ENCODE assay signal across 8 mouse cellular contexts in the genomic region with DNA sequence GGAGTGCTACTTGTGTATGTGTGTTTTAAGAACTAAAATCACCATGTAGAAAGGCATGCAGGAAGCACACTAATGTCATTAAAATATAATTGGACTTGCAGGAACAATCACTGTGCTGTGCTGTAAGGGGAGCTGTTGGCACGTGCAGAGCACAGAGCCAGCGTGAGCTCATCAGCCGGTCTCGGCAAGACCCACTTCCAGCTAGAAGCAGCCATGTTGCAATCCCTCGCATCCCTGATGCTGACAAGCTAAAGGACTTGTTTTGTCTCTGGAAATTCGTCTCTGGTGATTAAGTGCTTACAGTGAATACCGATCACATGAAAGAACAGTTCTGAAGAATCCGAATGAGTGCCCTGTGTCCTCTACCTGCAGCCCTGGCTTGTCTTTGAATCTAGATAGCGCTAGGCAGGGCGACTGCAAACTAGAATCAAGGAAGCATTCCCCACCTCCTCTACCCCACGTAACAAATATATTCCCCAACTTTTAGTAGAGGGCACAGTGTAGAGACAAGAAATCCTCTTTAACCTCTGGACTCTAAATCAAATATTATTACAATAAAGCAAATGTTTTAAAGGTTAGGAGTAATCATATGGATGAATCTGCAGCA.
A peak's percentile ranks its signal among the peaks of the same experiment; 100 is the strongest.
DNase-seq lines count a peak whose midpoint lies in the region; ATAC-seq lines count a peak whose summit lies in the region.

No protein-coding gene starts in this region.

- H3K27ac ChIP-seq in forebrain, embryonic 14.5 days (ENCODE audit: low read depth, low read length): no peak overlapping the region
- peak overlapping the region; percentile 45 for H3K27ac ChIP-seq in hindbrain, embryonic 16.5 days (ENCODE audit: low read depth, low read length)
- H3K27ac ChIP-seq in stomach, embryonic 16.5 days (ENCODE audit: low read length): no peak overlapping the region

- H3K36me3 ChIP-seq in forebrain, embryonic 14.5 days (ENCODE audit: control insufficient read depth, insufficient read depth, low read length): no peaks in the 10 kb centered on the region
- no peaks in the 10 kb centered on the region for H3K36me3 ChIP-seq in hindbrain, embryonic 16.5 days (ENCODE audit: control insufficient read depth, insufficient read depth, low read length)
- no peaks in the 10 kb centered on the region for H3K36me3 ChIP-seq in stomach, embryonic 16.5 days (ENCODE audit: control insufficient read depth, insufficient read depth, low read length)

- H3K9ac ChIP-seq in forebrain, embryonic 14.5 days (ENCODE audit: low read length): peak overlapping the region; percentile 35; the same call in 1 of the 2 replicates
- no peak overlapping the region; the same call in 1 of the 2 replicates for H3K9ac ChIP-seq in hindbrain, embryonic 16.5 days (ENCODE audit: low read depth, low read length)
- 0 out of 2 replicates have a peak overlapping the region, but pooled peaks have one; percentile 28 for H3K9ac ChIP-seq in stomach, embryonic 16.5 days (ENCODE audit: low read length)

- WGBS in forebrain, embryonic 14.5 days: 25% methylated on average over 11 of the region's 11 CpGs
- 40% methylated on average over 11 of the region's 11 CpGs for WGBS in hindbrain, embryonic 16.5 days
- WGBS in stomach, embryonic 16.5 days: 44% methylated on average over 11 of the region's 11 CpGs

- peak; percentile 100 for ATAC-seq in forebrain, embryonic 14.5 days
- ATAC-seq in hindbrain, embryonic 16.5 days: peak; percentile 99
- ATAC-seq in stomach, embryonic 16.5 days (ENCODE audit: insufficient read depth, low FRiP score): peak; percentile 83

- peak overlapping the region; percentile 20 for H3K4me2 ChIP-seq in forebrain, embryonic 14.5 days (ENCODE audit: low read length)
- peak overlapping the region; percentile 13 for H3K4me2 ChIP-seq in hindbrain, embryonic 16.5 days (ENCODE audit: low read length)
- no peak overlapping the region for H3K4me2 ChIP-seq in stomach, embryonic 16.5 days (ENCODE audit: low read depth, low read length)

- no peaks in the 10 kb centered on the region for H3K4me1 ChIP-seq in forebrain, embryonic 14.5 days (ENCODE audit: control insufficient read depth, insufficient read depth, low read length)
- peaks cover 4% of the 10 kb centered on the region; the same call in 1 of the 2 replicates for H3K4me1 ChIP-seq in hindbrain, embryonic 16.5 days (ENCODE audit: control insufficient read depth, insufficient read depth, low read depth, low read length)
- no peaks in the 10 kb centered on the region for H3K4me1 ChIP-seq in stomach, embryonic 16.5 days (ENCODE audit: control insufficient read depth, insufficient read depth, low read length)

- no peaks in the 10 kb centered on the region for H3K27me3 ChIP-seq in forebrain, embryonic 14.5 days (replicated peaks; ENCODE audit: control insufficient read depth, insufficient read depth, low read length)
- H3K27me3 ChIP-seq in hindbrain, embryonic 16.5 days (replicated peaks; ENCODE audit: control insufficient read depth, insufficient read depth, low read length): no peaks in the 10 kb centered on the region
- no peaks in the 10 kb centered on the region for H3K27me3 ChIP-seq in stomach, embryonic 16.5 days (ENCODE audit: control insufficient read depth, insufficient read depth, low read length)

- DNase-seq in MN1 (ENCODE audit: low spot score): peak; percentile 78
- DNase-seq in cerebellum, adult 11 months: peak; percentile 33
- peak; percentile 93 for DNase-seq in forebrain, embryonic 14.5 days (ENCODE audit: low spot score)
- DNase-seq in layer of hippocampus, postnatal 25 days (ENCODE audit: extremely low spot score in 1 of 2, low spot score in 1 of 2): peak; percentile 34 to 39
- peak; percentile 51 to 77 for DNase-seq in lung, postnatal 4 days
- DNase-seq in thymus, postnatal 36 days: no peak

- no peaks in the 10 kb centered on the region for H3K9me3 ChIP-seq in forebrain, embryonic 14.5 days (replicated peaks; ENCODE audit: control insufficient read depth, low read length)
- H3K9me3 ChIP-seq in hindbrain, embryonic 16.5 days (ENCODE audit: control insufficient read depth, low read length): no peaks in the 10 kb centered on the region
- H3K9me3 ChIP-seq in stomach, embryonic 16.5 days (replicated peaks; ENCODE audit: control insufficient read depth, low read length): no peaks in the 10 kb centered on the region

- no peak overlapping the region for H3K4me3 ChIP-seq in forebrain, embryonic 14.5 days (ENCODE audit: low read depth, low read length)
- H3K4me3 ChIP-seq in hindbrain, embryonic 16.5 days (ENCODE audit: low read length): no peak overlapping the region
- H3K4me3 ChIP-seq in stomach, embryonic 16.5 days (replicated peaks; ENCODE audit: low read length): no peak overlapping the region

Comparison
In these comparisons a context has a peak if more than half of its experiments do, and no peak if none do; other contexts are left out.
1. DNase-seq: peak in MN1 (single experiment), cerebellum, adult 11 months (single experiment), forebrain, embryonic 14.5 days (single experiment), layer of hippocampus, postnatal 25 days (2 of 2) and lung, postnatal 4 days (2 of 2); none in thymus, postnatal 36 days (0 of 2).
2. Peak in every context shown above with its lines, with median percentiles within 50 percentile points of each other: ATAC-seq.